Mouse (Mus musculus): ENCODE results near the gene Vdac1.

GRCm38 (mm10) chr11:52388150-52388549, 27.5 kb downstream of the Vdac1 start:
- TF ChIP-seq CTCF (IDR thresholded peaks at IDR 0.05; ENCODE audit: borderline replicate concordance, extremely low read depth, insufficient read depth, insufficient read length) (no peak), POLR2A (IDR thresholded peaks at IDR 0.05; ENCODE audit: borderline replicate concordance, extremely low read depth, insufficient read depth, insufficient read length, poor library complexity, severe bottlenecking) (no peak)
